Mouse (Mus musculus): Measurements from ENCODE around the gene Rims1.

Gene Rims1

GRCm38 (mm10) chr1:22252873-22253272, 552.9 kb downstream of the Rims1 start:
- no peak for DNase-seq (ENCODE audit: low read depth, low spot score)

- DNase-seq (ENCODE audit: low read depth, low spot score), result peak; percentile 44
These were observed 556.9 kb downstream of the Rims1 start for GRCm38 (mm10) chr1:22248898-22249386.

- DNase-seq (ENCODE audit: low read depth, low spot score), result no peak
These were observed 560.0 kb downstream of the Rims1 start for GRCm38 (mm10) chr1:22245748-22246147.
